Comparison of ENCODE assay signal across 19 mouse cellular contexts in genomic region chr12:77678040-77678439, GRCm38 (mm10).
DNase-seq lines count a peak whose midpoint lies in the region; ATAC-seq and TF ChIP-seq lines count a peak whose summit lies in the region.
"Had no signal": no experiment of that assay in that cellular context is flagged by ENCODE, and none has a peak within 500 bp of the region (broad histone marks: within the 10 kb centered on the region; RNA-seq: fewer than 3 reads in every experiment).

No protein-coding gene starts in this region.

- TF ChIP-seq POLR2A in thymus, adult 2 months (IDR thresholded peaks at IDR 0.05; ENCODE audit: control insufficient read depth, extremely low read depth, insufficient read depth, low read length, poor library complexity), result no peak

- H3K4me1 ChIP-seq in lung, embryonic 14.5 days (ENCODE audit: insufficient read depth), result no peaks in the 10 kb centered on the region
- peaks cover 13% of the 10 kb centered on the region for H3K4me1 ChIP-seq in hindbrain, embryonic 13.5 days (replicated peaks)
- peaks cover 8% of the 10 kb centered on the region for H3K4me1 ChIP-seq in neural tube, embryonic 13.5 days (replicated peaks)
- H3K4me1 ChIP-seq in thymus, adult 2 months (replicated peaks; ENCODE audit: control insufficient read depth, insufficient read depth, low read length), result no peaks in the 10 kb centered on the region

- no peak overlapping the region for H3K9ac ChIP-seq in lung, embryonic 14.5 days
- H3K9ac ChIP-seq in hindbrain, embryonic 13.5 days, result no peak overlapping the region
- no peak overlapping the region for H3K9ac ChIP-seq in neural tube, embryonic 13.5 days
- H3K9ac ChIP-seq: embryonic facial prominence, embryonic 12.5 days; liver, embryonic 14.5 days; midbrain, embryonic 13.5 days had no signal

- H3K4me2 ChIP-seq in lung, embryonic 14.5 days, result no peak overlapping the region
- H3K4me2 ChIP-seq in hindbrain, embryonic 13.5 days, result no peak overlapping the region
- no peak overlapping the region for H3K4me2 ChIP-seq in neural tube, embryonic 13.5 days
- H3K4me2 ChIP-seq: embryonic facial prominence, embryonic 12.5 days; midbrain, embryonic 13.5 days had no signal

- H3K36me3 ChIP-seq in lung, embryonic 14.5 days (ENCODE audit: insufficient read depth), result no peaks in the 10 kb centered on the region
- H3K36me3 ChIP-seq in hindbrain, embryonic 13.5 days, result no peaks in the 10 kb centered on the region
- H3K36me3 ChIP-seq in neural tube, embryonic 13.5 days, result no peaks in the 10 kb centered on the region
- no peaks in the 10 kb centered on the region for H3K36me3 ChIP-seq in thymus, adult 2 months (ENCODE audit: control insufficient read depth, insufficient read depth, low read length)
- H3K36me3 ChIP-seq: embryonic facial prominence, embryonic 12.5 days; limb, embryonic 10.5 days; midbrain, embryonic 13.5 days had no signal

- WGBS in lung, embryonic 14.5 days, result 18% methylated on average over 5 of the region's 5 CpGs
- 35% methylated on average over 5 of the region's 5 CpGs for WGBS in hindbrain, embryonic 13.5 days
- 37% methylated on average over 5 of the region's 5 CpGs for whole genome bisulfite sequencing in neural tube, embryonic 13.5 days
- 94% methylated on average over 5 of the region's 5 CpGs for WGBS in thymus, adult 2 months

- DNase-seq in lung, embryonic 14.5 days, result peak; percentile 32
- no peak for DNase-seq in lung, postnatal 25 days (ENCODE audit: low spot score)
- DNase-seq in embryo, embryonic 10 days (ENCODE audit: low spot score), result peak; percentile 77
- no peak for DNase-seq in layer of hippocampus, adult 18-20 months (ENCODE audit: low spot score in 2 of 2)
- no peak for DNase-seq in thymus, adult 2 months
- DNase-seq in gastrocnemius, postnatal 4 days (ENCODE audit: low spot score in 2 of 2), result no peak
- DNase-seq: cerebellum, adult 2 months; heart, adult 18-20 months; kidney, adult 11 months; lung, postnatal 14 days; thymus, postnatal 14 days had no signal

- no peak for TF ChIP-seq CTCF in lung, embryonic 14.5 days (IDR thresholded peaks at IDR 0.05; ENCODE audit: low read depth)
- no peak for TF ChIP-seq CTCF in thymus, adult 2 months (IDR thresholded peaks at IDR 0.05; ENCODE audit: borderline replicate concordance, control insufficient read depth, extremely low read depth, insufficient read depth, low read length, poor library complexity)

- H3K27me3 ChIP-seq in lung, embryonic 14.5 days (ENCODE audit: insufficient read depth, low read length), result no peaks in the 10 kb centered on the region
- H3K27me3 ChIP-seq in hindbrain, embryonic 13.5 days, result no peaks in the 10 kb centered on the region
- H3K27me3 ChIP-seq in neural tube, embryonic 13.5 days, result no peaks in the 10 kb centered on the region
- no peaks in the 10 kb centered on the region for H3K27me3 ChIP-seq in thymus, adult 2 months (ENCODE audit: control insufficient read depth, insufficient read depth, low read length)
- H3K27me3 ChIP-seq: embryonic facial prominence, embryonic 12.5 days; midbrain, embryonic 13.5 days; Patski had no signal

- ATAC-seq in lung, embryonic 14.5 days (ENCODE audit: insufficient read depth), result peak; percentile 70
- ATAC-seq in hindbrain, embryonic 13.5 days (ENCODE audit: low FRiP score), result peak; percentile 69
- ATAC-seq in neural tube, embryonic 13.5 days (ENCODE audit: low read depth), result peak; percentile 61; the same call in 1 of the 2 replicates
- ATAC-seq: CD4-positive, CD25-positive, alpha-beta regulatory T cell, adult 4 months; midbrain, embryonic 13.5 days; Patski had no signal

- H3K9me3 ChIP-seq in lung, embryonic 14.5 days (ENCODE audit: low read depth, low read length), result no peaks in the 10 kb centered on the region
- no peaks in the 10 kb centered on the region for H3K9me3 ChIP-seq in hindbrain, embryonic 13.5 days
- no peaks in the 10 kb centered on the region for H3K9me3 ChIP-seq in neural tube, embryonic 13.5 days
- H3K9me3 ChIP-seq: embryonic facial prominence, embryonic 12.5 days; limb, embryonic 10.5 days; midbrain, embryonic 13.5 days had no signal

- H3K4me3 ChIP-seq in lung, embryonic 14.5 days (ENCODE audit: low read depth, low read length), result no peak overlapping the region
- H3K4me3 ChIP-seq in hindbrain, embryonic 13.5 days, result no peak overlapping the region
- H3K4me3 ChIP-seq in neural tube, embryonic 13.5 days, result no peak overlapping the region
- H3K4me3 ChIP-seq in thymus, adult 2 months (ENCODE audit: control insufficient read depth, insufficient read depth, low read length), result no peak overlapping the region
- H3K4me3 ChIP-seq: embryonic facial prominence, embryonic 12.5 days; limb, embryonic 10.5 days; midbrain, embryonic 13.5 days had no signal

- no peak overlapping the region for H3K27ac ChIP-seq in lung, embryonic 14.5 days (ENCODE audit: low read depth)
- H3K27ac ChIP-seq in hindbrain, embryonic 13.5 days, result no peak overlapping the region
- no peak overlapping the region for H3K27ac ChIP-seq in neural tube, embryonic 13.5 days (replicated peaks)
- no peak overlapping the region for H3K27ac ChIP-seq in thymus, adult 2 months (ENCODE audit: control insufficient read depth, insufficient read depth, low read length)
- H3K27ac ChIP-seq: embryonic facial prominence, embryonic 12.5 days; limb, embryonic 10.5 days; liver, embryonic 14.5 days; midbrain, embryonic 13.5 days had no signal

Comparison
In these comparisons a context has a peak if more than half of its experiments do, and no peak if none do; other contexts are left out.
1. DNase-seq: peak in lung, embryonic 14.5 days (single experiment) and embryo, embryonic 10 days (single experiment); none in lung, postnatal 25 days (single experiment), layer of hippocampus, adult 18-20 months (0 of 2), thymus, adult 2 months (single experiment) and gastrocnemius, postnatal 4 days (0 of 2).
2. Peak in every context shown above with its lines, with median percentiles within 50 percentile points of each other: ATAC-seq.